13 mouse cellular contexts compared by ENCODE assay signal in genomic region chr3:49854277-49854676, GRCm38 (mm10).
"Had no signal": no experiment of that assay in that cellular context is flagged by ENCODE, and none has a peak within 500 bp of the region (broad histone marks: within the 10 kb centered on the region; RNA-seq: fewer than 3 reads in every experiment).

No protein-coding gene starts in this region.

- H3K4me2 ChIP-seq: limb, embryonic 15.5 days; neural tube, embryonic 15.5 days had no signal

- ATAC-seq: hindbrain, postnatal 0 days; lung, postnatal 0 days had no signal

- H3K4me1 ChIP-seq: neural tube, embryonic 15.5 days had no signal

- H3K36me3 ChIP-seq: limb, embryonic 15.5 days; neural tube, embryonic 15.5 days had no signal

- H3K9ac ChIP-seq: limb, embryonic 15.5 days; liver, embryonic 14.5 days; neural tube, embryonic 15.5 days had no signal

- H3K27ac ChIP-seq: hindbrain, postnatal 0 days; limb, embryonic 15.5 days; liver, embryonic 14.5 days; neural tube, embryonic 15.5 days had no signal

- H3K4me3 ChIP-seq: limb, embryonic 15.5 days; myocyte; neural tube, embryonic 15.5 days had no signal

- H3K27me3 ChIP-seq: limb, embryonic 15.5 days; neural tube, embryonic 15.5 days had no signal

- H3K9me3 ChIP-seq: limb, embryonic 15.5 days; neural tube, embryonic 15.5 days had no signal

- DNase-seq: layer of hippocampus, adult 9-11 months; layer of hippocampus, postnatal 36 days; midbrain, embryonic 14.5 days; right cerebral cortex, adult 18-20 months; right cerebral cortex, postnatal 25 days; thymus, adult 18-20 months; thymus, postnatal 14 days had no signal
